Mouse (Mus musculus) MEL-GATA-1-ER (cell line): ENCODE results near the gene Sema4a.

Experiments
- DNase-seq: peaks from one replicate; pipeline ENCODE4 v3.0.0-alpha.2; 2012; ENCODE audit warnings: low read depth; ENCODE audit errors: extremely low read depth

Sema4a gene

DNA sequence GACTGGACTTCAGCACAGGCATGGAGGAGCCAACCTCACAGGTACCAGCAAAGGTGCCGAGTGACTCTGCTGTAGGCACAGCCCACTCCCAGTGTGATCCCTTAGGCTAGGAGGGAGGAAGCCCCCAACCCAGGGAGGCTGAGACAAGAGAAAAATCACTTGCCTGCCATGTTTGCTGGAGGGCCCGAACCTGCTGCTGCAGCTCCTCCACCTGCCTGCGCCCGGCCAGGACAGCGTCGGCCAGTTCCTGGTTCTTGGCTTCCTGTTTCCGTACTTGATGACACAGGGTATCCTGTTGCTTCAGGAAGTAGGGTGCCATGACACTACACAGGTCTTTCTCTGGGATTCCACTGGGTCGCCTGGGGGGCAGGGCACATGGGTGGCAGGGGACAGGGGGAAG lies 65.2 kb downstream of the Sema4a start:
- no peak for DNase-seq

DNA sequence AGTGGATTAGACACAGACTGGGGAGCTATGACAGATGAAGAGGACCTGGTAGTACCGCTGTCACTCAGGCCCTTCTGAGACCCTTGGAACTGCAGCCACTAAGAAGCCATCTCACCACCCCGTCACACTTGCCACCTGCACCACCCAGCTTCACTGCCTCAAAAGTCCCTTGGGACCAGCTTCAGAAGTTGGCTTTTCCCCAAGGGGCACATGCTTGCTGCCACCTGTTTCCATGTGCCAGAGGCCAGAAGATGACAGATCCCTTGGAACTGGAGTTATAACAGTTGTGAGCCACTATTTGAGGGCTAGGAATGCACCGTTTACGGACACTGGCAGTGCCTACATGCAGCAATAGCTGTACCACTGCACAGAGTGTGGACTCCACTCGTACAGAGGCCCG lies 65.7 kb downstream of the Sema4a start:
- DNase-seq = no peak

DNA sequence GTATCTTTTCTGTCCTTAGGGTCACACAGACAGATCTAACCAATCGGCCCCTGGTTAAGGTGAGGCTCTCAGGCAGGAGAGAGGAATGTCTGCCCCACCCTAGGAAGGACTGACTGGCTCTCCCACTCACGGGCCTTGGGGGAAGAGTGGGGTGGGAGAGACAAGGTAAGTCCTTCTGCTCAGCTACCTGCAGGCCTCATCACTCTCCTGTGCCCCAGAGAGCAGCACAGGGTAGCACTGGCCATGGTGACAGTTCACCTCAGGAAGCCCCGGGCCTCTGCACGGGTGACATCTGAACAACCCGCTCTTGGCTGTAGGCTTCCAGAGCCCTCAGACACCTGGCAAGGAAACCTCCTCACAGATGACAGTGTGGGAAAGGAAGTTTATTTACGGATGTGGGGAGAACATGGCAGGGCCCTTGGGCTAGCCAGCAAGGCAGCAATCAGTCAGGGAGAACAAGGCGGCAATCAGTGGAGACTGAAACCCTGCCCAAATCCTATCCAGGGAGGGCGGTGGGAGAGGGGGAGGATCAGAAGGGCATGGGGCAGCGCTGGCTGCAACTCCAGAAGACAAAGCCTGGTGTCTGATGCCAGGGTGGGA lies 67.1 kb downstream of the Sema4a start:
- DNase-seq = no peak
